Mouse (Mus musculus) CD4-positive naive resting alpha-beta T cell, adult 76 days (primary cell): ENCODE results near the gene Gm11568. TPM values are rescaled to one million over a fixed set of nuclear protein-coding genes. Genes with fewer than 3 reads are reported as not detected.

Experiments used
- total RNA-seq: library from RNA; stranded (reverse); gene quantifications from one replicate; pipeline ENCODE4 v1.2.4, GENCODE M21; 2023

Gm11568 gene
- not detected for total RNA-seq

DNA sequence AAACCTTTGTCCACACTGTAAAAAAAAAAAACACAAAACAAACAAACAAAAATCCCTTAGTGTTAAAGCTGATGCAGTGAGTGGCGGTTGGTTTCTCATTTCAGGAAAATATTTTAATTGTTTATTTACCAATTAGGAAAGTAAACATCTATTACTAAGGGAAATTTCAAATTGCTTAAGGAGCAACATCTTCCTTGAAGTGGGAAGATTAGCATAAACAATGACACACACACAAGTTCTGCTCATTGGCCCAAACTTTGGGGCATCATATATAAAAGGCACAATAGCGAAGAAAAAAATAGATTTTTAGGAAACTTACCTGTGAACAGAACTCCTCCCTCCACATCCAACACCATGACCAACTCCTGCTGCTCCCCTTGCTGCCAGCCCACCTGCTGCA, at the start of gene Gm11568:
Gm11568 (plus strand) TSS at position 301 of the 400 bp plus-strand sequence.

DNA sequence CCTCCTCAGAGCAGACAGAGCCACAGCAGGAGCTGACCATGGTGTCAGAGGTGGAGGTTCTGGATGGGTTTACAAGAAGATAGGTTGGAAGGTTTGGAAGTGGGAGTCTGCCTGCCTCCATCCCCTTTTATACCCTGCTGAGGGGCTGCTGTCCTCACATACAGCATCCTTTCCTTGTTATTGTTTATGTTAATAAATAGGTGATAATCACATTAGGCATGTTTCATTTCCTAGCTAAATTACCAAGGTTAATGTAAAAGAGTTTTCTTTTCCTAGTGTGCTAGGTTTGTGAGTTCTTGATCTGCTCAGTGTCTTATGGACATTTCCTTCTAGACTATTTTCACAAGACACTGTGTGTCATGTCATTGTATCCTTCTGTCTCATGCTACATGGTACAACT, 47.9 kb upstream of the Gm11568 start, which contains the start of gene Krtap4-13:
Krtap4-13 (minus strand) TSS at position 101 of the 400 bp plus-strand sequence.

DNA sequence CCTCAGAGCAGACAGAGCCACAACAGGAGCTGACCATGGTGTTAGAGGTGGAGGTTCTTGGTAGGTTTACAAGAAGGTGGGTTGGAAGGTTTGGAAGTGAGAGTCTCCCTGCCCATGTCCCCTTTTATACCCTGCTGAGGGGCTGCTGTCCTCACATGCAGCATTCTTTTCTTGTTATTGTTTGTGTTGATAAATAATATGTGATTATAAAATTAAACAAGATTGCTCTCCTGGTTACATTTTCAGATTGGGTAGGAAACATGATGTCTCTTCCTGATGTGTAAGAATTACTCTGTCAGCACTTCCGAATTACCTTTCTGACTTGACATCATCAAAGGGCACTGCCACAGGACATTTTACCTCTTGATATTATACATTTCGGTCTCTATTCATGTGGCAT, 42.2 kb upstream of the Gm11568 start, which contains the start of gene Gm11564:
Gm11564 (minus strand) TSS at position 101 of the 400 bp plus-strand sequence.

DNA sequence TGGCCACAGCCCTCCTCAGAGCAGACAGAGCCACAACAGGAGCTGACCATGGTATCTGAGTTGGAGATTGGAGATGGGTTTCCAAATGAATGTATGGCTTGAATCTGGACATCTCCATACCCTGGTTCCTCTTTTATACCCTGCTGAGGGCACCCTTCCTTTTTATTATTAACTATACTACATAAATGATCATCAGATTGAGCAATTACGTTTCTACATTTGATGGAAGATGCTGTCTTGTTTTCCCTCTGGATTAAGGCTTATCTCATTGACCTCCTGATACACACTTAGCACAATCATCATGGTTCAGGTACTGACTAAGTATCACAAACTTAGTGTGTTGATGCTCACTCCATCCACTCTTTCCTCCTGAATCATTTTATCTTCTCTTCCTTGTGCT, 19.8 kb upstream of the Gm11568 start, which contains the start of gene 2300003K06Rik:
2300003K06Rik (minus strand) TSS at position 101 of the 400 bp plus-strand sequence.

DNA sequence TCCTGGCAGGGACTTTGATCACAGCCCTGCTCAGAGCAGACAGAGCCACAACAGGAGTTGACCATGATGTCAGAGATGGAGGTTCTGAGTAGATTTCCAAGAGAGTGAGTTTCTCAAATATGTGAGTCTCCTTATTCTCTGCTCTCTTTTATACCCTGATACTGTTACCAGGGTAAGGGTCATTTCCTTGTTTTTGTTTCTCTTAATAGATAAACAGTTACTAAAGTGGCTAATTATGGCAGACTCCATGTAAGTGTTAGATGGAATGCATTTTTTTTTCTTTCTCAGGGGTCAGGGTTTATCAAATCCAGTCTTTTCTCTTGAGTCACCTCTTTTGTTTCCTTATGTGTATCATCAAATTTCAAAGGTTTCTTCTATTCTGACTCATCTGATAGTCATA, 6.2 kb upstream of the Gm11568 start, which contains the start of gene Krtap4-16:
Krtap4-16 (minus strand) TSS at position 101 of the 400 bp plus-strand sequence.

DNA sequence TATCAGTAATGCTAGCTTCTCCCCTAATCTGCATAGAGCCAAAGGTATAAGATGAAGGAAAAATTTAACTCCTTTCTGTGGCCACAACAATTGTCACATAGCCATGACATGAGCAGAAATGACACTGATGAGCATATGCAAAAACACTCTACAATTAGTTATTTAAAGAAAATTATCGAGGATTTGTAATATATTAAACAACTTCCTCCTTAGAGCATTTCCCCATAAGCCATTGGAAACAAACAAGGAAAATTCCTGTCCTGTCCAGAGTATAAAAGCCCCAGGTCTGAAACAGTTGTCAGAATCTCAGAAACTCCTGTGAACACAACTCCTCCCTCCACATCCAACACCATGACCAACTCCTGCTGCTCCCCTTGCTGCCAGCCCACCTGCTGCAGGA, 6.5 kb downstream of the Gm11568 start, which contains the start of gene Gm11559:
Gm11559 (plus strand) TSS at position 301 of the 400 bp plus-strand sequence.

DNA sequence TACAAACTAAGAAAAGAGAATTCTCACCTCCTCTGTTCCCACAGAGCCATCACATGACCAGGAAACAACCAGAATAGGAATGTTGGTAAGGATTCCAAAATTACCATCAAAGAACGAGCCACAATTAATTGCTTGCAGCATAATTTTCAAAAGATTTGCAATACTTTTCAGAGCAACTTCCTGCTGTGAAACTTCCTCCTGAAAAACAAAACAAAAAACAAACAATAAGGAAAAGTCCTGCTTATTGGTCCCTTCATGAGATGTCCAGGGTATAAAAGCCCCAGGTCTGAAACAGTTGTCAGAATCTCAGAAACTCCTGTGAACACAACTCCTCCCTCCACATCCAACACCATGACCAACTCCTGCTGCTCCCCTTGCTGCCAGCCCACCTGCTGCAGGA, 15.4 kb downstream of the Gm11568 start, which contains the start of gene Krtap9-1:
Krtap9-1 (plus strand) TSS at position 301 of the 400 bp plus-strand sequence.

DNA sequence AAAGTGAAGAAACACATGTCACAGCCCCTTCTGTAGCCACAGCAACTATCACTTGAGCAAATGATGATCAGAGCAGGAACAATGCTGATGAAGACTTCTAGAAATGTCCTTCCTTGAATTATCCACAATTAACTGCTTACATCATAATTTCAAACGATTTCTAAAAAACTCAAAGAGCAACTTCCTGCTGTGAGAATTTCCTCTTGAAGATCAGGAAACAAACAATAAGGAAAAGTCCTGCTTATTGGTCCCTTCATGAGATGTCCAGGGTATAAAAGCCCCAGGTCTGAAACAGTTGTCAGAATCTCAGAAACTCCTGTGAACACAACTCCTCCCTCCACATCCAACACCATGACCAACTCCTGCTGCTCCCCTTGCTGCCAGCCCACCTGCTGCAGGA, 21.2 kb downstream of the Gm11568 start, which contains the start of gene Gm11567:
Gm11567 (plus strand) TSS at position 301 of the 400 bp plus-strand sequence.

DNA sequence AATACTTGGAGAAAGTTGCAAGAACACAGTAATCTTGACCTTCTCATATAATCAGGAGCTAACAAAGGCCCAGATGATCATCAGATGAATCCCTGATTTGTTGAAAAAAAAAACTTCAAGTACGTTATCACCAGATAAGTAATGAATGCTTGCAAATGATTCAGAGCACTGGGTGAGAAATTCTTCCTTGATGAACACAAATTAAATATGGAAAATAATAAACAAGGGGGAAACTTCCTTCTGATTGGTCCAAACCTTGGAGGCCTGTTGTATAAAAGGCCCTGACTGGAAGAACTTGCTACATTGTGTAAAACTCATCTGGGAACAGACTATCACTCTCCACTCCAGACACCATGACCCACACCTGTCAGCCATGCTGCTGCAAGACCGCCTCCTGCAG, 49.9 kb downstream of the Gm11568 start, which contains the start of gene Krtap31-1:
Krtap31-1 (plus strand) TSS at position 301 of the 400 bp plus-strand sequence.

Other genes with a start within 250 kb of the Gm11568 start
- gene Gm11937, start 247.7 kb upstream of the Gm11568 start, total RNA-seq: not detected
- gene Krtap2-4, start 243.1 kb upstream of the Gm11568 start, total RNA-seq: not detected
- gene Gm11562, start 237.5 kb upstream of the Gm11568 start, total RNA-seq: not detected
- not detected for gene Krtap4-1, start 229.7 kb upstream of the Gm11568 start, total RNA-seq
- not detected for gene Krtap4-2, start 222.8 kb upstream of the Gm11568 start, total RNA-seq
- gene Krtap4-7, start 213.8 kb upstream of the Gm11568 start, total RNA-seq: not detected
- not detected for gene Gm11555, start 207.7 kb upstream of the Gm11568 start, total RNA-seq
- not detected for gene Gm11563, start 199.0 kb upstream of the Gm11568 start, total RNA-seq
- not detected for gene Krtap4-6, start 192.0 kb upstream of the Gm11568 start, total RNA-seq
- not detected for gene Gm14190, start 167.2 kb upstream of the Gm11568 start, total RNA-seq
- not detected for gene Gm14180, start 123.6 kb upstream of the Gm11568 start, total RNA-seq
- not detected for gene Gm11595, start 85.0 kb upstream of the Gm11568 start, total RNA-seq
- not detected for gene Krtap4-8, start 77.2 kb upstream of the Gm11568 start, total RNA-seq
- not detected for gene Krtap4-9, start 72.7 kb upstream of the Gm11568 start, total RNA-seq
- gene Gm11596, start 64.5 kb upstream of the Gm11568 start, total RNA-seq: not detected
- gene Gm11569, start 59.0 kb upstream of the Gm11568 start, total RNA-seq: not detected
- gene Gm11554, start 53.5 kb upstream of the Gm11568 start, total RNA-seq: not detected
- not detected for gene Krtap4-13, start 48.0 kb upstream of the Gm11568 start, total RNA-seq
- not detected for gene Gm11564, start 42.3 kb upstream of the Gm11568 start, total RNA-seq
- gene 2300003K06Rik, start 19.9 kb upstream of the Gm11568 start, total RNA-seq: not detected
- not detected for gene Krtap4-16, start 6.3 kb upstream of the Gm11568 start, total RNA-seq
- gene Gm11559, start 6.6 kb downstream of the Gm11568 start, total RNA-seq: not detected
- not detected for gene Krtap9-1, start 15.5 kb downstream of the Gm11568 start, total RNA-seq
- gene Gm11567, start 21.3 kb downstream of the Gm11568 start, total RNA-seq: not detected
- gene Krtap31-1, start 50.0 kb downstream of the Gm11568 start, total RNA-seq: not detected
- not detected for gene Gm11565, start 56.8 kb downstream of the Gm11568 start, total RNA-seq
- not detected for gene Krtap31-2, start 78.4 kb downstream of the Gm11568 start, total RNA-seq
- not detected for gene Krtap9-5, start 90.6 kb downstream of the Gm11568 start, total RNA-seq
- not detected for gene Krtap29-1, start 121.1 kb downstream of the Gm11568 start, total RNA-seq
- gene Krtap16-1, start 128.7 kb downstream of the Gm11568 start, total RNA-seq: not detected
- gene Krtap17-1, start 136.1 kb downstream of the Gm11568 start, total RNA-seq: not detected
- not detected for gene Krt33a, start 158.3 kb downstream of the Gm11568 start, total RNA-seq
- gene Krt33b, start 172.0 kb downstream of the Gm11568 start, total RNA-seq: not detected
- gene Krt34, start 183.6 kb downstream of the Gm11568 start, total RNA-seq: not detected
- gene Krt31, start 192.6 kb downstream of the Gm11568 start, total RNA-seq: not detected
- not detected for gene Krt32, start 230.3 kb downstream of the Gm11568 start, total RNA-seq
- not detected for gene Krt35, start 238.3 kb downstream of the Gm11568 start, total RNA-seq
- not detected for gene Krt36, start 247.7 kb downstream of the Gm11568 start, total RNA-seq